Mouse (Mus musculus) layer of hippocampus, postnatal 10 days (tissue): ENCODE data around the gene Taf1b. TPM values are rescaled to one million over a fixed set of nuclear protein-coding genes. Genes with fewer than 3 reads are reported as not detected.

Source experiments
- DNase-seq, 2 experiments: peaks; one replicate each; pipeline ENCODE4 v3.0.0; 2021; ENCODE audit warnings: low spot score in 2 of 2
- total RNA-seq, 2 experiments: library from RNA; stranded (reverse); gene quantifications; 2 replicates each; pipeline ENCODE4 v1.2.3; 2021

Gene Taf1b
- total RNA-seq, 2 experiments from 2014 or later, result 31.9 to 36.4 TPM

GRCm38 (mm10) chr12:24600074-24600473, 101.9 kb downstream of the Taf1b start:
- DNase-seq, result no peak

GRCm38 (mm10) chr12:24600806-24601205, 102.6 kb downstream of the Taf1b start:
- peak; percentile 86 for DNase-seq

DNA sequence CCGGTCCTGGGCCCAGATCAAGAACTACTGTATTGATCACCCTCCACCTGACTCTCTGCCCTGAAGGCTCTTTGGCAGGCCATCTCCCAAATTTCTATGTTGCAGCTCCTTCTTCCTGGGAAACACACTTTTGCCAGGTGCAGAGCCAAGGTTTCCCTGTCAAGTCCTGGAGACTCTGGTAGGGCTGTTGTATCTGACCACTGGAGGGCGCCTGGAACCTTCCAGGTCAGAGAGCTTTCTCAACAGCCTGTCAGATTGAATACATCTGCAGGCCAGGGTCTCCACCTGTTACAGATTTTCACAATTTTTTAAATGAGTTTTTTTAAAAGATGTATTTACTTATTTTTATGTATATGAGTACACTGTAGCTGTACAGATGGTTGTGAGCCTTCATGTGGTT, 105.1 kb downstream of the Taf1b start:
- peak; percentile 68 to 77 for DNase-seq

GRCm38 (mm10) chr12:24606166-24606565, 108.0 kb downstream of the Taf1b start:
- DNase-seq, result no peak

Other genes starting within 250 kb of the Taf1b start
- 10 to 100 TPM; 16.4 to 17.2 TPM for gene Grhl1, start 73.9 kb downstream of the Taf1b start, total RNA-seq
- gene Klf11, start 152.9 kb downstream of the Taf1b start, total RNA-seq, result 1 to 10 TPM; 7.4 to 8.3 TPM
- gene Cys1, start 183.5 kb downstream of the Taf1b start, total RNA-seq, result 10 to 100 TPM; 10.3 to 12.5 TPM
- gene Rrm2, start 209.9 kb downstream of the Taf1b start, total RNA-seq, result 10 to 100 TPM; 12.4 to 15.1 TPM